Mouse (Mus musculus) E14TG2a.4 (cell line): ENCODE results near the gene E030025P04Rik.

Source experiments
- H3K27me3 ChIP-seq: 2 replicates; pipeline ENCODE4 v1.6.1; 2014; ENCODE audit warnings: low read length, control low read depth; ENCODE audit not compliant: insufficient read depth
- H3K36me3 ChIP-seq: 2 replicates; pipeline ENCODE4 v1.6.1; 2014; ENCODE audit warnings: low read length, control low read depth; ENCODE audit not compliant: insufficient read depth
- H3K4me1 ChIP-seq: replicated peaks from 2 replicates; pipeline ENCODE4 v1.6.1; 2014; ENCODE audit warnings: low read depth, low read length, control low read depth
- H3K4me3 ChIP-seq: replicated peaks from 2 replicates; pipeline ENCODE4 v1.5.1; 2014; ENCODE audit warnings: mild to moderate bottlenecking, low read length
- H3K9me3 ChIP-seq: 2 replicates; pipeline ENCODE4 v1.6.1; 2014; ENCODE audit warnings: low read length, control low read depth
- CTCF ChIP-seq: conservative IDR thresholded peaks from 2 replicates; pipeline ENCODE4 v1.5.1; 2014; ENCODE audit warnings: low read length
- NANOG ChIP-seq: IDR thresholded peaks from 2 replicates; pipeline ENCODE4 v1.6.1; 2014; ENCODE audit warnings: borderline replicate concordance, low read length, mixed read lengths
- POU5F1 ChIP-seq: IDR thresholded peaks from 2 replicates; pipeline ENCODE4 v1.6.1; 2014; ENCODE audit warnings: low read length, borderline replicate concordance

The E030025P04Rik gene

DNA sequence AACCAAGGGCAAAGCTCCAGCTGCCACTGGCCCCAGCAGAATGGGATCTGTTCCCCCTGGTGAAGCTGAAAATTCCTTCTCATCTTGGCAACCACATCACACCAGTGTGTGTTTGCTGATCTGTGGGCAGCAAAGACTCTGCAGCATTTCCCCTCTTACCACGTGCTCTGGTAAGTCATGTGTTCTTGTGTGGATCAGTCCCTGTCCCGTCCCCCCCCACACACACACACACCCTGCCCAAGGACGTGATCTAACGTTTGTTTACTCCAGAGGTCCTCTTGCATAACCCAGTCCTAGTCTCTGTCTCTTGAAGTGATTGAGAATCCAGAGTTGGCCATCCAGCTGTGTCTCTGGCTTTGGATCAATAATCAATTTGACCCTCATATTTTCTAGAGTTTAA is at the start of gene E030025P04Rik:
TSS of gene E030025P04Rik (minus strand) at position 134 of the 400 bp plus-strand sequence.
- Histone ChIP-seq H3K4me1 (peaks cover 8% of the 10 kb centered on the region), H3K4me3 (no peak within 1 kb of the TSS), H3K9me3 (no peaks in the 10 kb centered on the region), H3K27me3 (no peaks in the 10 kb centered on the region), H3K36me3 (no peaks in the 10 kb centered on the region)
- no peak for TF ChIP-seq POU5F1
- TF ChIP-seq CTCF = no peak
- TF ChIP-seq NANOG = no peak

DNA sequence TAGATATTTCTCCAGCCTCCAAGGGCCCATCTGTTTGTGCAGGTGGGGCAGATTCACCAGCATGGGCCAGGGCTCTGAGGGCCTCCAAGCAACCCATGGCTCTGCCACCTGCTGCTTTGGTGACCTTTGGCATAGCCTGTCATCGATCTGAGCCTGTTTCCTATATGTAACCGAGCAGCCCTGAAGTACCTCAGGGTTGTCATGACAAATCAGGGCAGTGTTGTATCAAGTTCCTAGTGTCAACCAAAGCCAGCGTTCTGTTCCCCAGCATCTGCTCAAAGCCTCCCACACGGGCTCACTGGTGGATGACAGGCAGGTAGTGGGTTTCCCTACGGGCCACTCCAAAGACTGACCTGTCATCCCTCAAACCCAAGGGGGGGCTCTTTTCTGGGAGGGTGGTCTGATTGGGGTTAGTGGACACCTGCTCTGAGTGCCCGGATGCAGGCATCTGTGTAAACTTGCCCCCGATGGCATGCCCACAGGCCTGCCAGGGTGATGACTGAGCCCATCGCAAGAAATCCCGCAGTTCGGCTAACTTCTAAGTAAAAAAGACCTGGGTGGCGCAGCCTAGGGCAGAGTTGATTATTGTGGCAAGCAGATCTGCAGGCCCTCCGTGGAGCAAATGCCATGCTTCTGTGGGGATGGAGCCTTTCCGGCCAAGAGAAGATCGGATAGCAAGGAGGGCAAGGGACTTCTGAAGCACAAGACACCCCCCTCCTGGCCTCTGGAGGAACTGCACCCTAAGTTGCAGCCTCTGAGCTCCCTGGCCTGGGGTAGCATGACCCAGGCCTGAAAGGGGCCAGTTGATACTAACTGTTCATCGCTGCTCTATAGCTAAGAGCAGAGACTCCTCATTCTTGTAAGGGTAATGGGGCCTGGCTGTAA is 48.7 kb upstream of the E030025P04Rik start:
- peaks cover 13% of the 10 kb centered on the region for H3K9me3 ChIP-seq
- no peaks in the 10 kb centered on the region for H3K36me3 ChIP-seq
- TF ChIP-seq CTCF (peak; percentile 67), POU5F1 (no peak)
- 0 out of 2 replicates have a peak, but pooled peaks cover 4% of the 10 kb centered on the region for H3K27me3 ChIP-seq
- 0 out of 2 replicates have a peak overlapping the region, but pooled peaks have one; percentile 13 for H3K4me3 ChIP-seq
- peaks cover 4% of the 10 kb centered on the region; the same call in 1 of the 2 replicates for H3K4me1 ChIP-seq

DNA sequence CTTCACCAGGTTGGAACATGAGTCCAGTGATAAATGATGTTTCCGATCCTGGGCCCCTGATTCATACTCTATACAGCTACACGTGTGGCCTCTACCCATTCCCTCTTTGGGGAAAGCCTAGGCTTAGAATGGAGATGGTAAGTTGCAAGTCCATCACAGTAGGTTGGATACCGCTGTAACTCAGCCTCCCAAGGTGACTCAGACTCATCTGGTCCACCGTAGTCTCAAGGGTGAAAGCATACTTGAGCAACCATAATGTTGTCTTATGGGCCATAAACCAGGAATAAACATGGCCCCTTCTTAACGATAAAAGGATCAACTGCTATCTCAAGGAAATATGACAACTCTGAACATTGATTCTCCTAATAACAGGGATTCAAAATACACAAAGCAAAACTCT is 44.1 kb upstream of the E030025P04Rik start:
- no peaks in the 10 kb centered on the region for H3K36me3 ChIP-seq
- H3K27me3 ChIP-seq = no peaks in the 10 kb centered on the region
- peaks cover 16% of the 10 kb centered on the region for H3K9me3 ChIP-seq
- H3K4me1 ChIP-seq = peaks cover 4% of the 10 kb centered on the region; the same call in 1 of the 2 replicates
- no peak for TF ChIP-seq CTCF
- no peak for TF ChIP-seq NANOG
- no peak for TF ChIP-seq POU5F1
- no peak overlapping the region for H3K4me3 ChIP-seq

DNA sequence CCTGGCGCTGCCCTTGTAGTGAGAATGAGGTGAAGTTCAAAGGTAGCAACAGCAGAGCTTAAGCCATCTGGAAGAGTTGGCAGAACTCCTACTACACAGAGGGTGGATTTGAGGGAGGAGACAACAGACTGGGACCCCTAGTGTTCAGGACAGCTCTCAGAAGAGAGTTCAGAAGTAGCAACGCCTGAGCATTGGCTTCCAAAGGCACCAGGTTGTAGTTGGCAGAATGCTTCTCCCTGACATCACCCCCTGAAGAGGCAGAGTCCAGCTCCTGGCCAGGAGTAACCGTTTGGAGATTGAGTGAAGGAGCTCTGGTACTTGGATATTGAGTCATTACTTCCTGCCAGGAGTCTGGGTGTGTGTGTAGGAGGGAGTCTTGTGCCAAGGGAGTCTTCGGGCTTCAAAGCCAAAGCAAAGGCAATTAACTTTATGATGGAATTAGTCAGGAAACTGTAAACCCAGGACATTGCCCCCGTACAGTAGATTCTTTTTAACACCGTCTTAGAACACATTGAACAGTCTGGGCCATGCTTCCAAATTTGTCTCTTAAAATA is 43.5 kb upstream of the E030025P04Rik start:
- TF ChIP-seq POU5F1 (no peak), CTCF (no peak), NANOG (no peak)

DNA sequence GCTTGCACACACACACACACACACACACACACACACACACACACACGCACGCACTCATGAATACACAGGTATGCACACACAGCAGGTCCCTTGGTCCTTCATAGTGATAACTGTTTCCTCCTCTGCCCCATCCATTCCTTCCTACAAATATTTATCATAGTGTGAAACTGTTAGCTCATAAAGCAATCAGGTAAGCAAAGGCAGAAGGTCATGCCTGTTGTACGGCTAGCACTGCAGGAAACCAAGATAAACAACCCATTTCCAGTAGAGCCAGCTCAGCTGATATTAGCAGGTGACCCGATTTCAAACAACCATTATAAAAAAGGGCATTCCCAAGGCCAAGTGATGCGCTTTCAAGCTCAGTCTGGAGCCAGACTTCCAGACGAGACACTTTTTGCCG is 36.9 kb upstream of the E030025P04Rik start:
- TF ChIP-seq NANOG (no peak), POU5F1 (no peak)
- Histone ChIP-seq H3K27me3 (no peaks in the 10 kb centered on the region), H3K9me3 (peaks cover 24% of the 10 kb centered on the region), H3K4me1 (no peaks in the 10 kb centered on the region), H3K36me3 (no peaks in the 10 kb centered on the region), H3K4me3 (no peak overlapping the region)

More for the DNA sequence above, 43.5 kb upstream of the E030025P04Rik start:
- H3K9me3 ChIP-seq = peaks cover 21% of the 10 kb centered on the region
- no peaks in the 10 kb centered on the region for H3K27me3 ChIP-seq
- no peaks in the 10 kb centered on the region for H3K36me3 ChIP-seq
- no peaks in the 10 kb centered on the region for H3K4me1 ChIP-seq
- H3K4me3 ChIP-seq = no peak overlapping the region

DNA sequence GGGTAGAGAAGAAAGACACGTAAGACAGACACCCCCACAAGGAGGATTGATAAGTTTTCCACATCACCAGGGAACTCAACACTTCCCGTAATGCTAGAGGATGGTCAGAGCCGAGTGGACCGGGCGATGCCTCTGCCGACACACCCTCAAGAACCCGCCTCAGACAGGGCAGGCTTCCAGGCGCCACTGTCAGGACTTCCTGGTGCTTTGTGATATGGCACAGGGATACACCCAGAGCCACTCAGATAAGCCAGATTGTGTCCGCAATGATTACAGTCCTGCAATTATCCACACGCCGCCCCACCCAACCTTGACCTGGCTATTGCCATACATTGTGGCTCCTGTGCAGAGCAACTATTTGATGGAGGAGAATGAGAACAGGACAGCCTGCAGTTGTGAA is 36.1 kb upstream of the E030025P04Rik start:
- TF ChIP-seq CTCF (no peak), POU5F1 (no peak), NANOG (no peak)
- no peaks in the 10 kb centered on the region for H3K36me3 ChIP-seq
- no peaks in the 10 kb centered on the region for H3K4me1 ChIP-seq
- H3K27me3 ChIP-seq = no peaks in the 10 kb centered on the region
- peaks cover 24% of the 10 kb centered on the region for H3K9me3 ChIP-seq
- no peak overlapping the region for H3K4me3 ChIP-seq

DNA sequence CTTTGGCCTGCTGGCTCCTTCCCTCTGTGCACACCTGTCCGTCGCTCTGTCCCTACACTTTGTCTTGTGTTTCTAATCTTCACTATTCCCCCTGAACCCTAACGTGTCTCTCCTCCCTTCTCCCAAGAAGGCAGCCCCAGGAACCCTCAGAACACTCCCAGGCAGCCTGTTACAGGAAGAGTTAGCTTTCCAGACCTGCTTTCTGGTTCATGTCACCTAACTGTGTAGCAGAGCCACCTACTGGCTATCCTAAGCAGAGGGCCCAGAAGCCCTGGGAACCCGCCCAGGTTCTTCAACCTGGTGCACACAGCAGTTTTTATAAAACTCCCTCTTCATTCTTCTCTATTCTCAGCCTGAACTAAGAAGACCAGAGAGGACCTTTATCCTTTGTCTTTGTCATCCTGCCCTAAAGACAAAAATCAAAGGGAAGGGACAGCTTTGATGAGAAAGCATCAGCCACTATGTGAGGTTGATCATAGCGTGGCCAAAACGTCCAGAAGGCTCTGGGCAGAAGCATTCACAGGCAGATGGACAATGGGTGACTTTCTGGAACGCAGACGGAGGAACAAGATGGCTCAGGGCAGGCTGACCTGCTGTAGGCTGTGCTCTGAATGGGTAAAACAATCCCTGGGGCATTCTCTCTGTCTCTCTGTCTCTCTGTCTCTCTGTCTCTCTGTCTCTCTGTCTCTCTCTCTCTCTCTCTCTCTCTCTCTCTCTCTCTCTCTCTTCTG is 34.8 kb upstream of the E030025P04Rik start:
- Histone ChIP-seq H3K9me3 (peaks cover 16% of the 10 kb centered on the region), H3K36me3 (no peaks in the 10 kb centered on the region), H3K27me3 (no peaks in the 10 kb centered on the region), H3K4me3 (no peak overlapping the region), H3K4me1 (no peaks in the 10 kb centered on the region)
- TF ChIP-seq NANOG = no peak
- 0 out of 2 replicates have a peak, but pooled peaks have one; percentile 7 for TF ChIP-seq CTCF

DNA sequence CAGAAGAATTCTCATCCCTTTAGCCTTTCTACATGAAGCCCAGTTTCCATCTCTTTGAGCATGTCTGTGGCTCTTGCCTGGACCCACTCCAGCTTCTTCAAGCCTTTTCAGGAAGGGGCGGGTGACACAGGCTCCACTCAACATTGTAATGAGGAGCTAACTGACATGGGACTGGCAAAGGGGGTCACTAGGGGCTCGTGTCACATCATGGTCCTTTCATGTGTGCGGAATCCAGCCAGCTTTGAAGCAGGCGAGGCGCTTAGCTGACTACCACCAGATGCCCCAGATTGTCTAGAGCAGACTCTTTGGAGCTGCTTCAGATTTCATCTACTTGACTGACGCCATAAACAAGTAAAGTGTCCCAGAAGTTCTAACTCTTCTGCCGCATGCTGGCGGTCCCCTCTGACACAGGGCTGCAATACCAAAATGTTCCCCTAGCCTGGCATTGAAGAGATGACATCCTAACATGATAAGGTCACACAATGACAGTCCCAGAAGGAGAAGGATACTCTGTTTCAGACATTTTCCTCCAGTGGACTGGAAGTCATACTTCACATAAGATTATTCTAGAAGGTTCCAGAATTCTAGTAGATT is 31.3 kb upstream of the E030025P04Rik start:
- H3K4me3 ChIP-seq = no peak overlapping the region
- TF ChIP-seq POU5F1 = no peak
- TF ChIP-seq CTCF = no peak
- H3K27me3 ChIP-seq = no peaks in the 10 kb centered on the region
- no peaks in the 10 kb centered on the region for H3K9me3 ChIP-seq
- no peaks in the 10 kb centered on the region for H3K36me3 ChIP-seq
- no peaks in the 10 kb centered on the region for H3K4me1 ChIP-seq
